Mouse (Mus musculus) mesoderm, embryonic 11.5 days (tissue): Measurements from ENCODE around the gene Rasgef1b.

Experiments
- DNase-seq: peaks from one replicate; pipeline ENCODE4 v3.0.0-alpha.2; 2012; ENCODE audit warnings: low read depth, low spot score

The Rasgef1b gene

DNA sequence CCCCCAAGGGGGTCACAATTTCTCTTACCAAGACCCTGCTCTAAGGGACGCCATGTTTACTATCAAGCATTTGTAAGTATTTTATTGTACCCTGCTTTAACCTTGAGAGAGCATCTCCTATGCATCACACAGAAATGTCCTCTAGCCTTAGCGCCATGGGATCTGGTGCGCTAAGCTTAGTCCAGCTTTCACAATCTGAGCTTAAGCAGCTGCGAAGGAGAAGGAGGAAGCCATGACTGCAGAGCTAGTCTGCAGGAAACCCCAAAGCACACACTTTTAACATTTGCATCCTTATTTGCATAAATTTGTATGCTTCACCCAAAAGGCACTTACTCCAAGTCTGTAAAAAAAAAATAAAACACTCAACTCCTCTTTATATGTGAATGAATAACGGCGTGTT is 354.4 kb downstream of the Rasgef1b start:
- DNase-seq, result no peak

- no peak for DNase-seq
These were observed 355.2 kb downstream of the Rasgef1b start for GRCm38 (mm10) chr5:99373570-99374151.

DNA sequence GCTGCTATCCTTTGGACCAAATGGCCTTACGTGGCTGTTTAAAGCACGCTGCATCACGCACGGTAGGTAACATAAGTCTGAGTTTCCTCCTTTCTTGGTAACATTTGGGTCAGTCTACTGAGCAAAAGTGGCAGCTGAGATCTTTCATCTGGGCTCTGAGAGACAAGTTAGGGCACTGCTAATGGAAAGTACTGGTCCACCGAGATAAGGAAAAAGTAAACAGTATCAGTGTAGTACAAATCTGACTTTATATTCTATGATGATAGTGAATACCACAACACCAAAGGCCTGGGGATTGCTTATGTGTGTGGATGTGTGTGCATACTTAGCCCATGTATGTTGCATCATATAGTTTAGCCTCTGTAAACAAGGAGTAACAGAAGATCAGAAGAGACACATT is 358.2 kb downstream of the Rasgef1b start:
- DNase-seq, result no peak

DNA sequence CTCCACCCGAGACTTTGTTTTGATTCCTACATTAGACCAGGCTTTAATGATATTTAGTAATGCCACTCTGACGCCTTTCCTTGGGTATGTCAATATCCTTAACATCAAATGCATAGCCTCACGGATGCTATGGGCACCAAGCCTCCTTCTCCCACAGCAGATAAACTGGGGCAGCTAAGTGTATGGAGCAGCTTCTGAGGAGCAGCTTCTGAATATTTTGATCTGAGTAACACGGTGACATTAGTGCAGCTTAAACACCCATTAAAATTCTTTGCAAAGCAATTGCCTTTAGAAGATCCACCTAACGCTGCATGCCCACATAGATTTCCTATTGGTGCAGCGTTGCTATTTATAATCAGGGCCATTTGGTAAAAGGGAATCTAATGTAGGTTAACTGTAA is 359.6 kb downstream of the Rasgef1b start:
- DNase-seq, result no peak

GRCm38 (mm10) chr5:99368615-99369014 is 360.2 kb downstream of the Rasgef1b start:
- no peak for DNase-seq

DNA sequence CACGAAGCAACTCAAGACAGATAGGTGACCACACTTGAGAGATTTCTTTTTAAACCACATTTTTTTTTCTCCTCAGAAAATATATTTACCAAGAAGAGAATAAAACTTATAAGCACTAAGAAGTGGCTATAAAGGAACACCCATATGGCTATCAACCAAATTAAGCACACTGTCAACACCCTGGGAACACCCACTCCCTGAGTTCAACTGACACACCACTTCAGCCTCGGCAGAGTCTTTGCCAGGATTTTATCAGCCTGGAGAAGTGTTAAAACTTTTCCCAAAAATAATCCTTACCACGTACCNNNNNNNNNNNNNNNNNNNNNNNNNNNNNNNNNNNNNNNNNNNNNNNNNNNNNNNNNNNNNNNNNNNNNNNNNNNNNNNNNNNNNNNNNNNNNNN is 368.3 kb downstream of the Rasgef1b start:
- DNase-seq, result no peak

- no peak for DNase-seq
These were observed 369.6 kb downstream of the Rasgef1b start for GRCm38 (mm10) chr5:99359251-99359650.

GRCm38 (mm10) chr5:99354640-99355132 is 374.2 kb downstream of the Rasgef1b start:
- no peak for DNase-seq

- no peak for DNase-seq
These were observed 378.8 kb downstream of the Rasgef1b start for GRCm38 (mm10) chr5:99350030-99350429.

GRCm38 (mm10) chr5:99348257-99348849 is 380.5 kb downstream of the Rasgef1b start:
- DNase-seq, result no peak

GRCm38 (mm10) chr5:99342527-99342926 is 386.3 kb downstream of the Rasgef1b start:
- no peak for DNase-seq

DNA sequence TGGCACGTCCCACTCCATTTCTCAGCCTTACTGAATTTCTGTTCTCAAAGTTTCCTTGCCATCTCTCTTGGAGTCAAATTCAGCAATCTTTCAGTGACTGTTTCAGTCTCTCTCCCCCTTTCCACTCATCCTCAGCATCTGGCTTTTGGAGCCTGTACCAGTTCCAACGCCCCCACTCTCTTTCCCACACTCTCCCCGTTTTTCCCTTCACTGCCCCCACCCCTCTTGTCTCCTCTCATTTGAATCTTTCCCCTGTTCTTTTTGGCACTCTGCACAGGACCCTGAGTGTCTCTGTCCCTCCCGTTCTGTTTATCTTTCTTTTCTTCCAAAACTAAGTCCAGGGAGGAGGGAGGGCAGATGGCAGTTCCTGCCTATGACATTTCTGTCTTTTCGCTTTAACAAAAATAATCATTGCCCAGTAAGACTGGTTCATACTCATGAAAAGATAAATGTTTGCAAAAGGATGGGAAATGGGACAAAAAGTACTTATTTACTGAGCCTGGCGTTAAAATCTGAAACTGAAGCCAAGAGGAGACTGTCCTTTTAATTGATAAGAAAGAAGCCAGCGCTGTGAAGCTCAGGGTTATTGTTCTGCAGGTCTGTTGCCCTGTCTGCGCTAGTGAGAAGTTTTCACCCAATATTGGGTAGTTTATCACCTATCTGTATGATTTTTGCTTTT is 388.4 kb downstream of the Rasgef1b start:
- no peak for DNase-seq

DNA sequence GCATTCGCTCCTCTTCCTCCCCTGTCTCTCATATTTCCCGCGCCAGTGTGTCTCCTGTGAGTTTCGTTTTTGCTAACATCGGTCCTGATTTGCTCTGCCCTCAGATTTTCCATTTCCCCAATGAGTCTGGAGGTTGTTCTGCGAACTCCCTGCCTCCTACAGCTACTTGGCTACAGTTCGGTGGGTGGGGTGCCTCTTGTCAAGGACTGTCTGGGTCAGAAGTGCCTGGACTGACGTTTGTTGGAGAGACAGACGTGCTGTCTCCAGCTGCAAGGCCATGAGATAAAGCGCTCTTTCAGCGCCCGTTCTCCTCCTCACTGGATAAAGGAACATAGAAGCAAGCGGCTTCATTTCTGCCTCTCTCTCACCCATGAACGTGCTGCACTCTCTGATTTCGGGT is 389.1 kb downstream of the Rasgef1b start:
- DNase-seq, result no peak

DNA sequence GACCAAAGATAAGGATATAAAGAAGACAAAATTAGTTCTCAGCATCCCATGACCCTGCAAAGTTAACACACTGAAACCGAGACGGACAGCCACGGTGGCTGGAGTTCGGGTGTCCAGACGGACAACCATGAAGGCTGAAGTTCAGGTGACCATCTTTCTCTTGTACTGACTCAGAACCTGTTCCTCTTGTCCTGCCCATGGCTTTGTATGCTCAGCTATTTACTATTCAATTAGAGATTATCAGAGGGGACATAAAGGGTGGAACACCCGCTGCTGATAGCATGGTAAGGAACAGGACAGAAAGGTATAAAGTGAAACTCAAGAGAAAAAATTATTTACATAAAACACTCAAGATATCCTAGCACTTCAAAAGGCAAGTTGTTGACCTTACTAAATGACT is 390.0 kb downstream of the Rasgef1b start:
- no peak for DNase-seq

- DNase-seq, result no peak
These were observed 392.4 kb downstream of the Rasgef1b start for GRCm38 (mm10) chr5:99336427-99336826.

DNA sequence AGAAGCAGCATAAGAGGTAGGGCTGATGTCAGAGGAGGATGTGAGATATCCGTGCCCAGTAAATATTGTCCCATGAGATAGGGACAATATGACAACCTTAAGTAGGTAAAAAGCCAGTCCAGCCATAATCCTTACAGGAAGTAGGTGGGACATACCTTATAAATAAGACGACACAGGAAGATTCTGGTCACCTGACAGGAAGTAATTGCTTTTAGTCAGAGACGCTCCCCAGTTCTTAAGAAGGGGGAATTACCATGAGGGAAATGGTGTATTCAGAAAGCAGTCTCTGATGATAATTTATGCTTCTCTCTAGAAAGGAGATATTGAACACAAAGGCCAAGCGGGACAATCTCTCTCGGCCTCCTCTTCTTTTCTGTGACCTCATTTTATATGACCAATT is 394.8 kb downstream of the Rasgef1b start:
- DNase-seq, result no peak

- DNase-seq, result no peak
These were observed 396.8 kb downstream of the Rasgef1b start for GRCm38 (mm10) chr5:99332021-99332420.

GRCm38 (mm10) chr5:99329065-99329464 is 399.8 kb downstream of the Rasgef1b start:
- no peak for DNase-seq

GRCm38 (mm10) chr5:99327019-99327418 is 401.8 kb downstream of the Rasgef1b start:
- no peak for DNase-seq

GRCm38 (mm10) chr5:99325301-99325700 is 403.6 kb downstream of the Rasgef1b start:
- DNase-seq, result no peak

- no peak for DNase-seq
These were observed 408.1 kb downstream of the Rasgef1b start for GRCm38 (mm10) chr5:99320783-99321182.

- no peak for DNase-seq
These were observed 430.9 kb downstream of the Rasgef1b start for GRCm38 (mm10) chr5:99297939-99298338.

DNA sequence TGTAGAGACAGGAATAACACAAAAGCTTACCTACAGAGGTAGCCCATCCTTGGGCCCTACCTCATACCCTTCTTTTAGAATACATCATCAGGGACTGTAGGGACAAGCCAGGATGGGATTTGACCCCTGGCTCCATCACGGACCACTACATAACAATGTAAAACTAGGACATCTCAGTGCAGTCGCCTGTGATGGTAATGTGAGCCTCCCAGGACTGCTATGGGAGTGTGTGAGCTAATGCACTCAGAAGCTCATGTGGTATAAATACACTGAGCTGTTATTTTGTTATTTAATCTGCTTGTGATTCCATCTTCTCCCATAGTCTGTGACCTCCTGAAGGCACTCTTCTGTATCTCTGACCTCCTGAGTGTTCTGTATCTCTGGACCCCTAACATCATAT is 432.5 kb downstream of the Rasgef1b start:
- no peak for DNase-seq
